Mouse (Mus musculus) MEL-GATA-1-ER (cell line): ENCODE measurements at regions not wholly inside any gene's neighbourhood (a gene's known extent, or its start where the extent isn't known, plus 50 kb on each side); places are given as distances from the start of the nearest gene placed in this dataset.
A peak's percentile ranks its signal among the peaks of the same experiment; 100 is the strongest.

Experiments
- DNase-seq: peaks from one replicate; pipeline ENCODE4 v3.0.0-alpha.2; 2012; ENCODE audit warnings: low read depth; ENCODE audit errors: extremely low read depth

DNA sequence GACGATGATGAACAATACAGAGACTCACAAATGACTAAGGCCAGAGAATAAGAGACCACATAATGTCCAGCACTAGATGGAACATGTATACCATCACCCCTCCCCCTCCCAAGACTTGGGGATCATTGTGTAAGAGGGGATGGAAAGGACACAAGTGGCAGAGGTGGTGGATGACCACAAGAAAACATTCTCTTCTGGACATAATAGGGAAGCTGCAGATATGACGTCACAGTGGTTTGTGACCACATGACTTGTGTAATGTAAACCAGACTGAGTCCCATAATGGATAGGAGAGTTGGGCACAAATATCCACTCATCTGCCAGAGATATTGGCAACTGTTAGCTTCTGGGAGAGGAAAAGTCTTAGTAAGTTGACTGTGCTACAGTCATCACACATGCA lies 630.7 kb downstream of the Kcnj2 start:
- DNase-seq: no peak

DNA sequence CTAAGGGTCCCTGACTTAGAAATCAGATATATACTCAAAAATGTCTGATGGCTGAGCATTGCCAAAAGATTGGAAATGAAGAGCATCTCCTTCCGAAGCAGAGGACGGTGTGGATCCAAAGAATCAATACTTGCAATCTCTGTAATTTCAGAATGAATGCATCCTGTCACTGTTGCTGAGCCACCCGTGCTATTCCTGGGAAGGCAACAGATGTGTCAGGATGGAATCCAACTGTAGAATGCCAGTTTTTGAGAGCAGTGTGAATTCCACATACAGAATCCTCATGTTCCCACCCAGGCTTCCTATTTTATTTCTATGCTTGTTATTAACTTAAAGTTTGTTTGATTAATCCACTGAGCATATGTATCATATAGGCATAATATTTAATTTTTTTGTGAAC lies 633.9 kb downstream of the Kcnj2 start:
- no peak for DNase-seq

DNA sequence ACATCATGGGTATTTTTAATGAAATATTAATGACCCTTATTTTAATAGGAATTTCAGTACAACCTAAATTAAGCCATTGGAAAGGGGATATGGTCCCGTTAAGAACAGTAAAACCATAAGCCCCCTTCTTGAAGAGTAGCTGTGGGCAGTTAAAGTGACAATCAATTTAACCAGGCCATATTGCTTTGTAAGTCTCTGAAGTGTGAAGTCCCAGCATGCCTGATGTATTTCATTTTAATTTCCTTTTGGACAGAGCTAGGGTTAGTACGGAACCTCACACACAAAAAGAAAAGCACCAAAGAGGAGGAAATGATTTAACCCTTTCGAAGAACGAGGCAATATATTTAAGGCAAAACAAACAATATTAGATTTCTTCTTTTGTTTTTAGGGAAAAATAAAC lies 640.9 kb downstream of the Kcnj2 start:
- DNase-seq: no peak

DNA sequence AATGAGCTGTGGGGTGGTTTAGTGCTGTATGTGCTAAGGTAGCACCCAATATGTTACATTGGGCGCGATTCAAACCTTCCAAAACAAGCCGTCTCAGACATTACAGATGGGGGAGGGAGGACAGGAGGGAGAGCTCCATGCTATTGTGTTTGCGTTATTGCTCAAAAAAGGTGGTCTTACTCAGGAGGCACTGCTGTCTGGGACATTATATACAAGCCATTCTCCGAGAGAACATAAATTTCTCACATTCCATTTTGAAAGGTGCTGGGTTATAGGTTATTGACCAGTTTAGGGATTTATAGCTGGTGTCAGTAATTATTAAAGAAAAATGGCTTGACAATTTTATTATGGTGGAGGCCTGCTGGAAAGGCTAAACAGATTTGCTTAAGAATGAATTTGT lies 649.4 kb downstream of the Kcnj2 start:
- DNase-seq: no peak

DNA sequence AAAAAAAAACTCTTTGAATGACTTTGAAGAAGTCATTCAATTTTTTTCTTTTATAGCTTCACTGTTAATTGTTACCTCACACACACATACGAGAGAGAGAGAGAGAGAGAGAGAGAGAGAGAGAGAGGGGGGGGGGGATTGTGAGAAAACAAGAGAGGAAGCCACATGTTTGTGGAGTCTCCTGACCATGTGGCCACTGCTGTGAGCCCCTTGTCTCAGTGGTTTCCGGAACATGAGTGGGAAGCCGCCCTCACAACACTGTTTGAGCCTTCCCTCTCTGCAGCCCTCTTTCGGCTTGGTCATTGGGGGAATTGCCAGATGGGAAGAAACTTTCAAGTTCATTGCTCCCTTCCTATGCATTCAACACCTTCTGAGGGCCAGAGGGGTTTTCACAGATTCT lies 656.3 kb downstream of the Kcnj2 start:
- DNase-seq: no peak

DNA sequence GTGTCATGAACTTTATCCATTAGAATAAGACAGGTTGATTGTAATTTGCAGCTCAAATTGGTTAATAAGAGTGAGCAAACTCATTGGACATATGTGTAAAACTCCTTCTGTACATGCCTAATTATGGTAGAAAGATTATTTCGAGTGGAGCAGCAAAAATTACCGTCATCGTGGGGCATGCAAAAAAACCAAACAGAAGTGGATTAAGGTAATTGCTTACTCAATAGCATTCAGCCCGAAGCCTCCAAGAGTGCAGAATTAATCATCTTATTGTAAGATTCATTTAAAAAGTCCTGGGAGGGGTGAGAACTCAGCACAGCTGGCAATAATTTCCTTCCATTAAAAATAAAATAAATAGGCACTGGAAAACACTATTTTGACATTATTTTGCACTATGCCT lies 662.2 kb downstream of the Kcnj2 start:
- no peak for DNase-seq

DNA sequence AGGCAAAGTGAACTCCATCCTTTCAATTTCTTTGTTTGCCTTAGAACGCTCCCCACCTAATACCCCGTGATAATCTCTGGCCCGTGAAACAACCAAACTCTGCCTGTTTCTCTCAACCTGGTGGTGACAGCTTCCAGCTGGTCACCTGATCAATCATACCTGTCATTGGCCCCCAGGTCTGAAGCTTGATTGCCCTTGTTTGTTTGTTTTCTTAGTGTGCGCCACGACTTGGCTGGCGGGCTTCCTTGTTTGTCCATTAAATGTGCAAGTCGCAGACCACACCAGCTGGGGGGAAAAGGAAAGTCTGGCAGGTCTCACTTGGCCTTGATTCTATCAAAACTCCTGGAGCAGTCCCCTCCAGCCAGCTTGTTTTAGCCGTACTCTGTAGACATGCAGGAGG lies 666.1 kb downstream of the Kcnj2 start:
- no peak for DNase-seq

DNA sequence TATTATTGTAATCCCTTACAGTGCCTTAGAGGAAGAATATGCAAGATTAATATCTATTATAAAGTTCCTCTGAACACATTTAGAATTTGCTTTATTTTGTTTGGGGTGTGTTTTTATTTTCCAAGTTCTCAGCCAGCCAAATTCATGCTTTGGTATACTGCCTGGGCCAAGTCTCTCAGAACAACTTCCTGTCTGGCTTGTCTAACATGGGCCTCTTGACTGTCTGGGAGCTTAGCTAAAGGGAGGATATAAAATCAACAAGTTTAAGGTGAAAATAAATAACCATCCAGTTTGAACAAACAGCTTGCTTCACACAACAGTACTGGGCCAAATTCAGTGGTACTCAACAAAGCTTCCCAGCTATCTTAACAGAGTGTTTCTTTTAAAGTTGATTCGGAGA lies 669.5 kb downstream of the Kcnj2 start:
- no peak for DNase-seq

DNA sequence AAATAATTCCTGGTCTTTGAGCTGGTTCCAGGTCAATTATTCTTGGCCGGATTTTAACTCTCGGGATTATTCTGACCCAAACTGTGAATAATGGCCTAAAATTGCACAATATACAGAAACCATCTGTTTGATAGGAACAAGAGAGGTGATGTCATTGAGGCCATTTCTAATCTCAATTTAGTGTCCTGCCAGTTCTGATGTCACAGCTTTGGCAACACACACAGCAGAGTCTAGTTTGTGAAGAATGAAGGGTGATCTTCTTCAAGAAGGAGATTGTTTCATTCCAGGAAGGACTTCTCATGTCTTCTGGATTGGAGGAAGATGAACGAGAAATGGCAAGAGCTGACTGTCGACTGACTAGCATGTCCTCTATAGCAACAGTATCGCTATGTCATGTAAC lies 670.0 kb downstream of the Kcnj2 start:
- DNase-seq: no peak

DNA sequence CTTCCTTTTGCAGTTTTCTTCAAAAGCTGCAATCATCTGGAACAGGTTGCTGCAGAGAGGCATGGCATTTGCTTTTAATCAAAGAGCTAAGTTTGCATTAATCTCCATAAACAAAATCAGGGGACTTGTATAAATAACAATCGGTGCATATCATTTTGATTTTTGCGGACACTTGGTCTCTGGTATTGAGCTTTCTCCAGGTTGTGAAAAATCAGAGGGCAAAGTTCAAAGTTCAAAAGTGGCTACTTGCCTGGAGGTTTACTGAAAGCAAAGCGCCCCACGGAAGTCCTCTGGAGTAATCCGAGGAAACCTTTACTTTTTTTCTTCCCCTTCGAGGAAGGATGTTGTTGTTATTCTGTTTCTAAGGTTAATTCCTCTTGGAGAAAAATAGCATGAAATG lies 677.4 kb downstream of the Kcnj2 start:
- DNase-seq: no peak

DNA sequence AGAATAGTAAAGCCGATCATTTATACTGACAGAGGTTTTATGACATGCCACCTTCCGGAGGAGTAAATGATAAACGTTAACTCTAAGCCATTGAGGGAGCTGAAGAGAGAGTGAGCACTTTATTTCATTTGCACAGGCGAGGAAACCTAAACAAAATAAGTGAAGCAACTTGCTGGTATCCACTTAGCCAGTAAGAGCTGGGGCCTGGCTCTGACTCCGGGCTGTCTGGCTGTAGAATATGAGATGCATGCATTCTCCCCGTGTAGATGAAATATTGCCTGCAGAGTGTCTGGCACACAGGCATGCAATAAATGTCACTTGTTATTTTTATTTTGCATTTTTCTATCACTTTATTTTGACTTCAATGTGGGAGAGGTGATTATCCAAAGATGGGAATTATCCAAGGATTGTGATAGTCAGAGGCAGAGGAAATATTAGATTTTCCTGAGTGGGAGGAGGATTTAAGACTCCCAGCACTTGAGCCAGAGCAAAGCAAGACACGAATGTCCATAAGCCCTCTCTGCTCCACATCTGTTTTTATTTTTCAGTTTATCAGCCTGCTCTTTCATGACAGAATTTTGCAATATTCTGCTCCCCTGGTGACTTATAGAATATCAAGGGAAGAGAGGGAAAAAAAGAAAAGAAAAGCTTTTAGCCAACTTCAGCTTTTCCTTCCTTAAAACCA lies 681.4 kb downstream of the Kcnj2 start:
- DNase-seq: no peak

DNA sequence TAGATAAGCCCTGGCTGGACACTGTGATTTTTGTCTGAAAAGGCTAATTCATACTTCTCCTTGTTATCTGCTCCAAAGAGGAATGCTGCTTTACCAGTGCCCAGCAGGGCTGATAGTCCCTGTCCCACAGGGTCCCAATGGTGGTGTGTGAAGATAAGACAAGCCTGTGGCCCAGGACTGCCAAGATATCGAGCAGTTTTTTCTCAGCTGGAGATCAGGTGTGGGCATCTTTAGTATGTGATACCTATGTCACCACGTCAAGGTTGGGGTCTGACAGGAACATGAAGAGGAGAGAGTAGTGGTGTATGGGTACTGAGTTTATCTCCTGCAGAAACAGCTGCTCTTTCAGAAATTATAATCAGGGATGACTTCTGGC lies 682.0 kb downstream of the Kcnj2 start:
- no peak for DNase-seq

DNA sequence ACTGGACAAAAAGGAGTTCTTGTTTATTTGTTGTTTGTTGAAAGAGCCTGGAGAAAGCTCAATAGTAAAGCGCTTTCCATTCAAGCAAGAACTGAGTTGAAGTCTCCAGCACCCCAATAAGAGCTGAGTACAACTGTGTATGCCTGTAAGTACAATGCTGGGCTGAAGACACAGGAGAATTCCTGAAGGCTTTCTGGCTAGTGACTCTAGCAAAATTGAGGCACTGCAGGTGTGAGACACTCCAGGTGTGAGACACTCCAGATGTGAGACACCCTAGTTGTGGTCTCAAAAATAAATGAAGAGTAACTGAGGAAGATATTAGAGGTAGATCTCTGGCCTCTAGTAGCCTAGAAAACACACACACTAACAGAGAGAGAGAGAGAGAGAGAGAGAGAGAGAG lies 682.5 kb downstream of the Kcnj2 start:
- no peak for DNase-seq

DNA sequence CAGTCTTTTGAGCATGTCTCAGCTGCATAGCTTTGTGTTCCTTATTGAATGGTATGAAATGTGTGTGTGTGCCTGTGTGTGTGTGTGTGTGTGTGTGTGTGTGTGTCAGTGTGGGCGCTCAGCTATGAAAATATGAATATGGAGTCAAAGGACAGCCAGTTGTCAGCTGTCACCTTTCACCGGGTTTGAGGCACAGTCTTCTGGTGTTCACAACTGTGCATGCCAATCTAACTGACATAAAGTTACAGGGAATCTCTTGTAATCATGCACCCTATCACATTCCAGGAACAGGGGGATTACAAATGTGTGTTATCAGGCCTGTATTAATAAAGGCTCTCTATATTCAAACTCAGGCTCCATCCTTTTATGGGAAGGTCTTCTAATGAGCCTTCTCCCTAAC lies 688.8 kb downstream of the Kcnj2 start:
- DNase-seq: no peak

DNA sequence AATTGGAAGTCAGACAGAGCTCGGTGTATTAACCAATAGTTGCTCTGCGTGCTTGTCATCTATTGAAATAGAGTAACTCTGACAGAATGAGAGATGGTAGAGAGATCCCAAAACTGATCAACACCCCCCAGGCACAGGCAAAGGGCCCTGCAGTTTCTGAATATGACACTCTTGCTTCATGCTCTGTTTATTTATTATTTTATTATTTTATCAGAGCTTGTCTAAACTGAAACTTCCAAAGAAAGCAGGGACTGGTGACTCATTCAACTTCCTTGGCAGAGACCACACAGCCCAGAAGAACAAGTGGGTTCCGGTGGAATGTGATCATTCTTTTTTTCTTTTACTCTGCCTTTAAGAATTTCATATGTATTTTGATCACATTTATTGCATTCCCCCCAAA lies 697.1 kb downstream of the Kcnj2 start:
- no peak for DNase-seq

DNA sequence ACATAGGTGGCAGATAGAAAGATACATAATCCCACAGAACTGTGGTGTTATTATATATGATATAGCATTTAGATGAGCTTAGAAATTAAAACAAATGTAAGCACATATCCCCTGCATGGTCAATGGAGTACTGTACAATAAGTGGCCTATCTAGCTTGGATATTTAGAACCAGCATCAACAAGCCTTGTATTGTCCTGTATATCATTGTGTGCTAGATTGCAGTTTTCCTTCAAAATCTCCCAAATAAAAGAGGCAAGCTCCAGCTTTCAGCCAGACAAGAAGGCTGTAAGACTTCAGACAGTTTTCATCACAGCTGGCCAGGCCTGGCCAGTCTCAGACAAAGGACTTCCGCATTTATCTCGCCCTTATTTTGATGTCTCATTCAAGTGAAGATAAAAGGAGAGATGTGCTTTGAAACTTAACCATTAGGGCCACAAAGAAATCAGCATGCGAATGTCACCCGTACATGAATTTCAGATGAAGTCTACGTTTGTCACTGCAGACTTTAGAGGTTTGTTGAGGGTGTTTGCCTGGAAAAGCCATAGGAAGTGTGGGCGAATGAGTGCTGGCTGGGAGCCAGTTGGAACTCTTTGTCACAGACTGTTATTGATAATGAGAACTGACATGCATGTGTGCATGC lies 700.5 kb downstream of the Kcnj2 start:
- no peak for DNase-seq

DNA sequence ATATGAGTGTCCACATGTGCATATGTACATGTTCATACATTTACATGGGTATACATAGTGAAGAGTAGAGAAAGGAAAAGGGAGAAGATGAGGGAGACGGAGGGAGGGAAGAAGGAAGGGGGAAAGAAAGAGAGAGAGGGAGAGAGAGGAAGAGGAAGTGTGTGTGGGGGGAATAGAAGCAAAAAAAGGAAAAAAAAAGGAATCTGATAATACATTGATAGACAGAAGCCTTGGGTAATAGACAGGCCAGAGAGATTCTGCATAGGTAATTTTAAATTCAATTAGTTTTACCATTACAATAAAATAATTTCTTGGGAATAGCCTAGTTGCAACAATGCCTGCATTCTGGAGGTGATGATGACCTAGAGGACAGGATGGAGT lies 701.0 kb downstream of the Kcnj2 start:
- DNase-seq: no peak

DNA sequence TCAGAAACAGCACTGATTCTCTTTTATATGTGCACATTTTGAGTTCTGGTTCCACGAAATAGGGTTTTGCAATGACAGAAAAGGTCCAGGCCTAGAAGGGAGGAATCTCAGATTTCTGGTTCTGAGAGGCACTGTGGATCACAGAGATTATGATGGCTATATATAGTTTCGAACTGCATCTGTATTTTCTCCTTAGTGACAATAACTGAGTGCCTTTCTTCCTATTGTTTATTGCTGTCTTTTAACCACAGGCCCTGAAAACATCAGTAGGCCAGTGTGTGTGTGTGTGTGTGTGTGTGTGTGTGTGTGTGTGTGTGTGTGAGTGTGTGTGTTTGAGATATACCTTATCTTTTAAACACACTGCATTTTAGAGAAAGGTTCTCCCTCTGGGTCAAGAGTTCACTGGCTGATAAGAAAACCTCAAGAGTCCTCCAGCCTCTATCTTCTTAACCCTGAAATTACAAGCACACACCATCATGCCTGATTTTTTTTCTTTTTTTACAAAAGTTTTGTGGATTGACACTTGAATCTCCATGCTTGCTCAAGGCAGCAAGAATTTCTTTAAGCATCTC lies 708.2 kb downstream of the Kcnj2 start:
- peak; percentile 49 for DNase-seq

DNA sequence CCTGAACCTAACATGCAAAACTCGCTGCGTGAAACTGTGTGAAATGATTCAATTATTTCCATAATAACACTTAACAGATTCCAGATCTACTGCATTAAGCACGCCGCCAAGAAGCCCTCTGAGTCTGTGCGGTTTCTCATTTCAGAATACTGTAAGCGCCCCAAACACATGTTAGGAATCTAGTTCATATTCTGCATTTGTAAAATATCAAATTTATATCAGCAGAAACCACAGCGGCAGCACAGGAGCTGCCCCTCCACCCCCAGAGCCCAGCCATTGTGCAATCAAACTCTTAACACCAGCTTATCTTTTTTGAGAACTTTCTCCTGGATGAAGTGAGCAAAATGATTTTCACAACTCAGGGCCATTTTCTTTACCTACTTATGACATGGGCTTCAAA lies 715.4 kb downstream of the Kcnj2 start:
- DNase-seq: no peak

DNA sequence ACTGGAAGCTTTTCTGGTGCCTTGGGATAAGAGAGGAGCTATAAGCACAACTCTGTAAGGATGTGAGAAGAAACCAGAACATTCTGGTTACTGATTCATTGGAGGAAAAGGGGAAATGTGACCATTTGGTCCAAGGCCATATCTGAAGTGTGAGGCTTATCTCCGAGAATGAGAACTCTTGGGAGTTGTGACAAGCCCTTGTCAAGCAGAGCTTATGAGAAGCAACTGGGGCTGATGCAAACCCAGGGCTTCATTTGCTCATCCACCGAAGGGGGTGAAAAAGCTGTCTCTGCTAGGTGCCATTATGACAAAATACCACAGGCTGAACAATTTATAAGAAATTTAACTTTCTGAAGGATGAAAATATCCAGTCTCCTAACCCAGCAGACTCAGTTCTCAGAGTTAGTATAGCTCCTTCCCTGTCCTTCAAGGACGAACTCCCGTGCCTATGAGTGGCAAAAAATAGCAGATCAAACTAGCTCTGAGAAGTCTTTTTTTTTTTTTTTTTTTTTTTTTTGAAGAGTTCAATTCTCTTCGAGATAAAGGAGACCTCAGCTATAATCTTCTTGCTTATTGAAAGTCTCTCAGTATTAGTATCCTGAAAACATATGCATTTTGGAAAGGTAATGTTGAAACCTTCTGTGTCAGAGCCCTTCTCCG lies 725.4 kb downstream of the Kcnj2 start:
- peak; percentile 59 for DNase-seq

DNA sequence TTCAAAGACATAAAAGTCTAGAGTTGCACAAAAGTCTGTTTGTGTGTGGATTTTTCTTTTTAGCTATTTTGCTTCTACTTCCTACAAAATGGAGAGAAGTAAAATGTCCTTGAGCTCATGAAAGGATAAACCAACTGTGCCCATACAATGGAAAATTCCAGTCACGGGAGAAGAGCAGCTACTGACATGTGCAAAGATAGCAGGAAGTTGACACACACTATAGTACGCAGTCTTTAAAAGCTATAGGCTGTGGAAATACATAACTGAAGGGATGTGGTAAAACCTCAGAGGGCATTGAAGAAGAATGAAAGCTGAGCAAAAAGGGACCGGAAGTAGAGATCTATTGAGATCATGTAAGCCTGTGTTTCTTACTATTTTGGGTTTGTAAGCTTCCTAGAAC lies 735.1 kb downstream of the Kcnj2 start:
- no peak for DNase-seq

DNA sequence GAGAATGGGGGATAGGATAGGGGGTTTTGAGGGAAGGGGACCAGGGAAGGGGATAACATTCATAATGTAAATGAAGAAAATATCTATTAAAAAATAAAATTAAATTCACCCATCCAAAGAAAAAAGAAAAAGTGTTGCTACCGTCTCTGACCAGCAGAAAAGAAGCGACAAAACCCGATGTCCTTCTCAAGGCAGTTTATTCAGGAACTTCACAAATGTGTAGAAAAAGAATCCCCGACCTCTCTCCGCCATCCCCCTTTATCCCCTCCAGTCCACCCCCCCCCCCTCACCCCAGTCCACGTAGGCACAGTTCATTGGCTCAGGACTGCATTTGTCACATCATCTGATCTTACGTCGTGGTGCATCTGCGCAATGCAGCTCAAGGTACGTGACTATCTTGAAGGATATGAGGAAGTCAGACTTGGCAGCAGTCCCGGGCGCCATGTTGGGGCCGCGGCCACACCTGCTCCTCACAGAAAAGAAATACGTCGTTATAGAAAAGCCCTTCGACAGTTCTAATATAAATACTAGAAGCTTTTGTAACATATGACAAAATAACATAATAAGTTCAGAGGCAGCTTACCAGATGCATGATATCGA lies 750.3 kb downstream of the Kcnj2 start:
- peak; percentile 8 for DNase-seq
